Mouse (Mus musculus) heart, adult 2 months (tissue): ENCODE results near the gene Hacd2.

Source experiments
- CTCF ChIP-seq: fragments of 200-600 bp; IDR thresholded peaks from 2 replicates; pipeline ENCODE4 v1.8.1; 2022; ENCODE audit warnings: antibody characterized with exemption, mild to moderate bottlenecking, moderate library complexity
- EP300 ChIP-seq: fragments of 200-500 bp; IDR thresholded peaks from 2 replicates; pipeline ENCODE4 v1.6.1; 2011; ENCODE audit warnings: low read depth, low read length, control low read depth; ENCODE audit not compliant: insufficient read depth
- POLR2A ChIP-seq: fragments of 200-500 bp; IDR thresholded peaks from 2 replicates; pipeline ENCODE4 v1.6.1; 2011; ENCODE audit warnings: mild to moderate bottlenecking, low read depth, low read length, control low read depth; ENCODE audit not compliant: insufficient read depth

- TF ChIP-seq POLR2A = no peak
- no peak for TF ChIP-seq EP300
- TF ChIP-seq CTCF = no peak
Observed at GRCm38 (mm10) chr16:35033809-35034577, 11.8 kb downstream of the Hacd2 start.
